Mouse (Mus musculus) adrenal gland, postnatal 25 days (tissue): Measurements from ENCODE around the gene Ccdc12. TPM values are rescaled to one million over a fixed set of nuclear protein-coding genes. Genes with fewer than 3 reads are reported as not detected.

ENCODE experiments used
- DNase-seq: peaks from one replicate; pipeline ENCODE4 v3.0.0; 2021; ENCODE audit warnings: mixed read lengths
- microRNA-seq, 2 experiments: library from miRNA; unstranded; fragments of <30 nt; microRNA quantifications; one replicate each; pipeline ENCODE4 v1.2.0; 2021
- total RNA-seq: library from RNA; stranded (reverse); gene quantifications from 2 replicates; pipeline ENCODE4 v1.2.3, GENCODE M21; 2021

Ccdc12 gene
- total RNA-seq, 1 experiment from 2014 or later = 69.5 TPM

- DNase-seq = peak; percentile 33
These were observed 86.1 kb downstream of the Ccdc12 start for GRCm38 (mm10) chr9:110742295-110742950.

GRCm38 (mm10) chr9:110742951-110743455 is 86.7 kb downstream of the Ccdc12 start:
- DNase-seq = peak; percentile 27

GRCm38 (mm10) chr9:110743456-110744323 is 87.4 kb downstream of the Ccdc12 start:
- peak; percentile 26 for DNase-seq

- no peak for DNase-seq
These were observed 89.4 kb downstream of the Ccdc12 start for GRCm38 (mm10) chr9:110745752-110746151.

- DNase-seq = no peak
These were observed 89.9 kb downstream of the Ccdc12 start for GRCm38 (mm10) chr9:110746238-110746637.

- no peak for DNase-seq
These were observed 90.7 kb downstream of the Ccdc12 start, which contains the start of gene Pth1r for GRCm38 (mm10) chr9:110746961-110747360. Pth1r (minus strand) TSS chr9:110747145.

GRCm38 (mm10) chr9:110748451-110748850 is 92.1 kb downstream of the Ccdc12 start:
- DNase-seq = no peak

- DNase-seq = no peak
These were observed 94.3 kb downstream of the Ccdc12 start for GRCm38 (mm10) chr9:110750404-110751187.

- no peak for DNase-seq
These were observed 95.1 kb downstream of the Ccdc12 start for GRCm38 (mm10) chr9:110751412-110751811.

GRCm38 (mm10) chr9:110752917-110753435 is 96.7 kb downstream of the Ccdc12 start:
- no peak for DNase-seq

GRCm38 (mm10) chr9:110753773-110754172 is 97.5 kb downstream of the Ccdc12 start:
- DNase-seq = no peak

GRCm38 (mm10) chr9:110757816-110758215 is 101.5 kb downstream of the Ccdc12 start:
- DNase-seq = no peak

GRCm38 (mm10) chr9:110758605-110759004 is 102.3 kb downstream of the Ccdc12 start:
- DNase-seq = peak; percentile 60

GRCm38 (mm10) chr9:110759265-110759664 is 103.0 kb downstream of the Ccdc12 start:
- DNase-seq = peak; percentile 67

GRCm38 (mm10) chr9:110760886-110761285 is 104.6 kb downstream of the Ccdc12 start:
- no peak for DNase-seq

Small RNAs within 50 kb of the gene (microRNA-seq; reads per million reads assigned to microRNA genes)
- 0 reads per million in 2 experiments for gene Mir8107

Other genes with a start within 250 kb of the Ccdc12 start
- gene Ptpn23, start 248.3 kb upstream of the Ccdc12 start, total RNA-seq = 72.2 and 89.7 TPM in 2 replicates
- gene Ngp, start 236.8 kb upstream of the Ccdc12 start, total RNA-seq = not detected in 2 replicates
- 11.9 and 12.1 TPM in 2 replicates for gene Klhl18, start 179.8 kb upstream of the Ccdc12 start, total RNA-seq
- 0.71 and 1.2 TPM in 2 replicates for gene Kif9, start 179.5 kb upstream of the Ccdc12 start, total RNA-seq
- gene Setd2, start 123.9 kb upstream of the Ccdc12 start, total RNA-seq = 93.7 and 94.5 TPM in 2 replicates
- 18.5 and 20.9 TPM in 2 replicates for gene Nradd, start 32.1 kb upstream of the Ccdc12 start, total RNA-seq
- 7.9 and 10.1 TPM in 2 replicates for gene Nbeal2, start 2.3 kb upstream of the Ccdc12 start, total RNA-seq
- 1.2 TPM in 1 of 2 replicates, not detected in the other for gene Myl3, start 85.4 kb downstream of the Ccdc12 start, total RNA-seq
- gene Pth1r, start 90.6 kb downstream of the Ccdc12 start, total RNA-seq = 8.0 and 9.7 TPM in 2 replicates
- gene Prss42, start 141.7 kb downstream of the Ccdc12 start, total RNA-seq = not detected in 2 replicates
- not detected in 2 replicates for gene Prss44, start 157.5 kb downstream of the Ccdc12 start, total RNA-seq
- not detected in 2 replicates for gene Prss43, start 170.2 kb downstream of the Ccdc12 start, total RNA-seq
- not detected in 2 replicates for gene Prss45, start 178.1 kb downstream of the Ccdc12 start, total RNA-seq
- not detected in 2 replicates for gene Prss46, start 188.0 kb downstream of the Ccdc12 start, total RNA-seq
- not detected in 2 replicates for gene Prss50, start 201.5 kb downstream of the Ccdc12 start, total RNA-seq
- gene Als2cl, start 223.4 kb downstream of the Ccdc12 start, total RNA-seq = 19.7 and 22.1 TPM in 2 replicates
- gene Tmie, start 223.6 kb downstream of the Ccdc12 start, total RNA-seq = 2.0 and 2.3 TPM in 2 replicates